Mouse (Mus musculus) mature B cell (primary cell): Measurements from ENCODE around the gene Psapl1.

Source experiments
- in situ Hi-C: fragments of 300-500 bp; cut with MboI; formaldehyde crosslinking; loops from 2 replicates; pipeline ENCODE4 v1.14.3; 2019

Psapl1 gene

GRCm38 (mm10) chr5:36203916-36204315 is at the start of gene Psapl1:
TSS of gene Psapl1 (plus strand) at chr5:36204021.
- in situ Hi-C loops: no loop called here

GRCm38 (mm10) chr5:36154879-36155485 is 48.8 kb upstream of the Psapl1 start:
- in situ Hi-C loops: no loop called here

- in situ Hi-C loops: no loop called here
Observed at GRCm38 (mm10) chr5:36165424-36166302, 38.2 kb upstream of the Psapl1 start.

- in situ Hi-C loops: no loop called here
Observed at GRCm38 (mm10) chr5:36166346-36167013, 37.3 kb upstream of the Psapl1 start.

GRCm38 (mm10) chr5:36168963-36169650 is 34.7 kb upstream of the Psapl1 start:
- in situ Hi-C loops: no loop called here

GRCm38 (mm10) chr5:36174569-36175115 is 29.2 kb upstream of the Psapl1 start:
- in situ Hi-C loops: no loop called here

- in situ Hi-C loops: no loop called here
Observed at GRCm38 (mm10) chr5:36176409-36176808, 27.4 kb upstream of the Psapl1 start.

GRCm38 (mm10) chr5:36176873-36177272 is 26.9 kb upstream of the Psapl1 start:
- in situ Hi-C loops: no loop called here

- in situ Hi-C loops: no loop called here
Observed at GRCm38 (mm10) chr5:36178215-36178614, 25.6 kb upstream of the Psapl1 start.

- in situ Hi-C loops: no loop called here
Observed at GRCm38 (mm10) chr5:36178785-36179184, 25.0 kb upstream of the Psapl1 start.

- in situ Hi-C loops: no loop called here
Observed at GRCm38 (mm10) chr5:36179708-36180107, 24.1 kb upstream of the Psapl1 start.

- in situ Hi-C loops: no loop called here
Observed at GRCm38 (mm10) chr5:36182326-36182725, 21.5 kb upstream of the Psapl1 start.

GRCm38 (mm10) chr5:36186294-36187053 is 17.3 kb upstream of the Psapl1 start:
- in situ Hi-C loops: no loop called here

- in situ Hi-C loops: no loop called here
Observed at GRCm38 (mm10) chr5:36188310-36188709, 15.5 kb upstream of the Psapl1 start.

GRCm38 (mm10) chr5:36191285-36191684 is 12.5 kb upstream of the Psapl1 start:
- in situ Hi-C loops: no loop called here

GRCm38 (mm10) chr5:36191876-36192275 is 11.9 kb upstream of the Psapl1 start:
- in situ Hi-C loops: no loop called here

- in situ Hi-C loops: no loop called here
Observed at GRCm38 (mm10) chr5:36192677-36193076, 11.1 kb upstream of the Psapl1 start.

- in situ Hi-C loops: no loop called here
Observed at GRCm38 (mm10) chr5:36194631-36195030, 9.2 kb upstream of the Psapl1 start.

GRCm38 (mm10) chr5:36195436-36195835 is 8.4 kb upstream of the Psapl1 start:
- in situ Hi-C loops: no loop called here

GRCm38 (mm10) chr5:36199519-36199918 is 4.3 kb upstream of the Psapl1 start:
- in situ Hi-C loops: no loop called here

GRCm38 (mm10) chr5:36202781-36203180 is 1.0 kb upstream of the Psapl1 start:
- in situ Hi-C loops: no loop called here
